Mouse (Mus musculus) skeletal muscle tissue, adult 2 months (tissue): Measurements from ENCODE around the gene Dand5.

ENCODE experiments used
- DNase-seq: peaks from one replicate; pipeline ENCODE4 v3.0.0-alpha.2; 2012; ENCODE audit warnings: low read depth, low spot score

The Dand5 gene

GRCm38 (mm10) chr8:84822723-84823122 lies at the start of gene Dand5:
TSS of gene Dand5 (minus strand) at chr8:84822823.
- DNase-seq = no peak

- no peak for DNase-seq
Measured at GRCm38 (mm10) chr8:84871376-84872308, 49.0 kb upstream of the Dand5 start, which contains the start of gene Syce2. TSS of gene Syce2 (plus strand) at chr8:84872111.

GRCm38 (mm10) chr8:84856864-84857441 lies 34.3 kb upstream of the Dand5 start, which contains the start of gene Farsa:
TSS of gene Farsa (plus strand) at chr8:84856989.
- DNase-seq = peak; percentile 91

- no peak for DNase-seq
Measured at GRCm38 (mm10) chr8:84856434-84856833, 33.8 kb upstream of the Dand5 start.

GRCm38 (mm10) chr8:84847684-84848435 lies 25.2 kb upstream of the Dand5 start:
- no peak for DNase-seq

- peak; percentile 100 for DNase-seq
Measured at GRCm38 (mm10) chr8:84846722-84847572, 24.3 kb upstream of the Dand5 start, which contains the start of gene Calr. TSS of gene Calr (minus strand) at chr8:84846934.

DNA sequence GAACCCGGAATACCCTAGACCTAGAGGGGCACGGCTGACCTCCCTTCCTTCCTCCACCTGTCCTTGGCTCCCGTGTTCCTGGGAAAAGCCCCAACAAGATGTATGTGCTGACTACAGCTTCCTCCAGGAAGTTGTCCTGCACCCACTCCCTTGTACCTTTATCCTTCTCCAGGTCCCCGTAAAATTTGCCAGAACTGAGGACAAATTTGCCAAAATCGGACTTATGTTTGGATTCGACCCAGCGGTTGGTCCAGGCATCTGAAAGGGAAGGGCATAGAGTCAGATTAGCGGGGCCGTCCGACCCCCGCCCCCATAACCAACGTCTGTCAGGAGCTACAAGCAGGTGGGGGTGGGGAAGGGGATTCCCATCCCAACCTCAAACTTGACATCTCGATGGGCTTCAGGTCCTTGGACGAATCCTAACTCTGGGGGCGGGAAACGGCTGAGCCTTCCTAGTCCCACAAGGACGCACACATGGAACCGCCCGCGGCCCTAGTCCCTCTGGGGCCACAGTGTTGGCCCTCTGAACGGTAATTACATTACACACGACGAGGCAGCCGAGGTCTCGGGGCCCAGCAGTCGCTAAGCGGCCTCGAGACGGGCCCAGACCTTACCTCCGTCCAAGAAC lies 23.6 kb upstream of the Dand5 start:
- DNase-seq = no peak

DNA sequence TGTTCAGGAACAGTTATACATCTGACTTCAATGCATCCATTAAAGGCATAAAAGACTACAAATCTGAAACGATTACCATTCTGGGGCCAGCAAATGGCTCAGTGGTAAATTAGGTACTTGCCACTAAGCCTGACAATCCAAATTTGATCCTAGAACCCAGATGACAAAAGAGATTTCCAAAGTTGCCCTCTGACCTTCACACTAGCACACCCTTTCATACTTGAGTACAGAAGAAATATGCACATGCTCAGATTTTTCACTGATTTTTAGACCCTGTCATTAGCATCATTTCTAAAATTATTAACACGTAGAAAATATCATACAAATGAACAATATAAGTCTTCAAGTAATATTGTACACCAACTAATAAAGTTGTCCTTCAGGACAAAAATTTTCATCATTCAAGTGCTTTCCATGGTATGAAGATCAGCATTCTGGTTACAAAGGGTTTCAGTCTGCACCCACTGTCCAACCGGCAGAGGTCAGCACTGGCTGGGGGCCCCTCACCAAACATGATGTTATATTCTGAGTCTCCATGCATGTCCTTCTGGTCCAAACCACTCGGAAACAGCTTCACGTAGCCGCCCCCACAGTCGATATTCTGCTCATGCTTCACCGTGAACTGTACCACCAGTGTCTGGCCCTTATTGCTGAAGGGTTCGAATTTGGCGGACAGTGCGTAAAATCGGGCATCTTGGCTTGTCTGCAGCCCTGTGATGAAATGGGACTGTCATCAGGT lies 22.9 kb upstream of the Dand5 start:
- DNase-seq = no peak

GRCm38 (mm10) chr8:84844397-84845070 lies 21.9 kb upstream of the Dand5 start:
- no peak for DNase-seq

DNA sequence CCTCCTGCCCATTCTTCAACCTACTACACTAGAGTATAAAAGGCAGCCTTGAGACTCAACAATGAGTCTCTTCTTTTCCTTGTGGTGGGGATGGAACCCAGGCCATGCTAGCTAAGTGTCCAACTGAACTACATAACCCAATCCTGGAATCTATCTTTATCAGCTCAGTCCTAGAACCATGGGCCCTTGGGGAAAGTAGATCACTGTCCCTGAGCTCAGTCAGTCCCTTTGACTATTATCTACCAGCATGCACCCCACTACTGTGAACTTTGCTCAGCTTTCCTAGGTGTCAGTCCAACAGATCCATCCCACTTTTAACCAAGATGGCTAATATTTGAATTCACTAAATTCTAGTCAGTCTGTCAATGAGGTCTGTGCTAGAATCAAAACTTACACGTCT lies 18.9 kb upstream of the Dand5 start:
- DNase-seq = no peak

DNA sequence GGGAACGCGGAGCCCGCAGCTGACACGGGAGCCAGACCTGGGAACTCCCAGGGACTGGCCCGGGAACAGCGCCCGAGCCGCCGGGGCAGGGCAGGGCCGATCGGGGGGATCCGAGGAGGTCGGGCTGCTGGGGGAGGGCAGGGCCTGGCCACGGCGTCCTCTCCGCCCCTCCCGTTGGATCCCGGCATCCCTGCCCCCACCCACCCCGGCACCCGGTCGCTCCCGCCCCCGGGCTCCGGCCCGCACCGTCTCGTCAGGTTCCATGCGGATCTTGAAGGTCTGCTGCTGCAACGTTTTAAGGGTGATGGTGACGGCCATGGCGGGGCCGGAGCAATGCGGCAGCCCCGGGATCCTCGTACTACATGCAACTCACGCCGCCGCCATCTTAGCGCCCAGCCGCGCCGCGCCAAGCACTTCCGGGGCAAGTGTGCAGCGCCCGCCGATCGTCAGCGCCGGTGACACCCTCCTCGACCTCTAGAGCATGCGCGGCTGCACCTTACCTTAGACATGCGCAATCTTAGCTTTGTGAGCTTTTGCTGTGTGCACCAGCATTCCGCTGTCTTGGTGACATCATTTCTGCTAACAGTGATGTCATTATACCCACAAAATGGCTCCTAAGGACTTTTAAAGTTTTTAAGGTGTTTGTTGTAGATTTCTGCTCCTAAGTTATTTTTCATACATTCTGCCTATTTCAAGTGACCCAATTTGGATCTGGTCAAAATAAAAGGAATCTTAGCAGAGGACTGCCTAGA lies 17.8 kb upstream of the Dand5 start, which contains the start of gene Rad23a:
Rad23a (minus strand) TSS at position 418 of the 752 bp plus-strand sequence.
- DNase-seq = peak; percentile 89

DNA sequence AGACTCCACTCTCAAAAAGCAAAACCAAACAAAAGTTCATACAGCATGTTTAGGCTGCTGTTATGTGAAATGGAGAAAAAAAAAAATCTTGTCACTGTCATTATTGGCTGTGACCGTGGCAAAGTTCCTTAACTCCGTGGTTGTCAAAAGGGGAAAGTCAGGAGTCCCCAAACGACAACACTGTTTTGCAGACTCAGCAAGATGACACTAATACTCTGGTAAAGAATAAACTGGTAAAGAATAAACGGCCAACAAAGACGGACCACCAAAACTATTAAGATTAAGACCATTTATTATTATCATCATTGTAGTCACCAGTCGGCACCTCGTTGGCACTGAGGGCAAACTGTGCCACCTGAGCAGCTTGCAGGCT lies 17.2 kb upstream of the Dand5 start:
- DNase-seq = no peak

DNA sequence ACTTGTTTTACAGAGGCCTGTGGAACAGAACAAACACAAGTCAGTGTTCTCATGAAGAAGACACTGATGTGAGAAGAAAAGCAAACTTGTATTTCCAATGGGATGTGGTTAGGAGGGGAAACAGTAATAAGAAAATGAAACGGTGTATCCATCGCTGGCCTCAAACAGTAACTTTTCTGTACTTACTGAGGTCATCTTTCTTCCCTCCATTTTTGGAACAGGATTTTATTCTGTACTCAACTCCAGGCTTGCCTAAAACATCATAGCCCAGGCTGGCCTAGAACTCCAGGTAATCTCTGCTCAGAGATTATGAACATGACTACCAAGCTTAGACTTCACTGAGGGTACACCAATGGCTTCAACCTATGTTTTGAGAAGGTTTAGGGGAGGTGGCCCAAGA lies 16.8 kb upstream of the Dand5 start:
- DNase-seq = no peak

GRCm38 (mm10) chr8:84838513-84838912 lies 15.9 kb upstream of the Dand5 start:
- DNase-seq = no peak

- no peak for DNase-seq
Measured at GRCm38 (mm10) chr8:84837912-84838470, 15.4 kb upstream of the Dand5 start.

GRCm38 (mm10) chr8:84837149-84837911 lies 14.7 kb upstream of the Dand5 start:
- DNase-seq = no peak
